Mouse (Mus musculus): Measurements from ENCODE around the gene Ifne. TPM values are rescaled to one million over a fixed set of nuclear protein-coding genes. Genes with fewer than 3 reads are reported as not detected.

Ifne gene
- polyA plus RNA-seq, 1 experiment from 2014 or later, result not detected

- no peaks in the 10 kb centered on the region for H3K9me3 ChIP-seq (ENCODE audit: control insufficient read depth, low read length)
- no peak overlapping the region for H3K27ac ChIP-seq (ENCODE audit: low read length)
- 78% methylated on average over 1 of the region's 1 CpGs for WGBS
- no peak overlapping the region for H3K4me3 ChIP-seq (ENCODE audit: low read length)
- H3K36me3 ChIP-seq (ENCODE audit: control insufficient read depth, insufficient read depth, low read length), result no peaks in the 10 kb centered on the region
- H3K4me1 ChIP-seq (replicated peaks; ENCODE audit: control insufficient read depth, insufficient read depth, low read length), result no peaks in the 10 kb centered on the region
- H3K4me2 ChIP-seq (ENCODE audit: low read depth, low read length), result no peak overlapping the region
- ATAC-seq (ENCODE audit: low read depth), result no peak
- H3K27me3 ChIP-seq (ENCODE audit: control insufficient read depth, insufficient read depth, low read depth, low read length), result no peaks in the 10 kb centered on the region
- H3K9ac ChIP-seq (ENCODE audit: low read length), result no peak overlapping the region
These were observed 34.0 kb upstream of the Ifne start for GRCm38 (mm10) chr4:88913984-88914383.

- Histone ChIP-seq H3K4me2 (ENCODE audit: low read depth, low read length) (no peak overlapping the region), H3K4me1 (replicated peaks; ENCODE audit: control insufficient read depth, insufficient read depth, low read length) (no peaks in the 10 kb centered on the region), H3K36me3 (ENCODE audit: control insufficient read depth, insufficient read depth, low read length) (no peaks in the 10 kb centered on the region), H3K4me3 (ENCODE audit: low read length) (no peak overlapping the region), H3K9ac (ENCODE audit: low read length) (no peak overlapping the region), H3K27me3 (ENCODE audit: control insufficient read depth, insufficient read depth, low read depth, low read length) (no peaks in the 10 kb centered on the region), H3K27ac (ENCODE audit: low read length) (no peak overlapping the region), H3K9me3 (ENCODE audit: control insufficient read depth, low read length) (no peaks in the 10 kb centered on the region)
- 74% methylated on average over 2 of the region's 2 CpGs for WGBS
- ATAC-seq (ENCODE audit: low read depth), result no peak
These were observed 32.9 kb upstream of the Ifne start for GRCm38 (mm10) chr4:88912882-88913281.

- Histone ChIP-seq H3K27me3 (ENCODE audit: control insufficient read depth, insufficient read depth, low read depth, low read length) (no peaks in the 10 kb centered on the region), H3K36me3 (ENCODE audit: control insufficient read depth, insufficient read depth, low read length) (no peaks in the 10 kb centered on the region), H3K4me2 (ENCODE audit: low read depth, low read length) (no peak overlapping the region), H3K9ac (ENCODE audit: low read length) (no peak overlapping the region), H3K4me1 (replicated peaks; ENCODE audit: control insufficient read depth, insufficient read depth, low read length) (no peaks in the 10 kb centered on the region), H3K27ac (ENCODE audit: low read length) (no peak overlapping the region), H3K4me3 (ENCODE audit: low read length) (no peak overlapping the region), H3K9me3 (ENCODE audit: control insufficient read depth, low read length) (no peaks in the 10 kb centered on the region)
- ATAC-seq (ENCODE audit: low read depth), result no peak
- WGBS, result 64% methylated on average over 9 of the region's 9 CpGs
These were observed 32.2 kb upstream of the Ifne start for GRCm38 (mm10) chr4:88912187-88912586.

- Histone ChIP-seq H3K9me3 (ENCODE audit: control insufficient read depth, low read length) (no peaks in the 10 kb centered on the region), H3K4me1 (replicated peaks; ENCODE audit: control insufficient read depth, insufficient read depth, low read length) (no peaks in the 10 kb centered on the region), H3K27ac (ENCODE audit: low read length) (no peak overlapping the region), H3K36me3 (ENCODE audit: control insufficient read depth, insufficient read depth, low read length) (no peaks in the 10 kb centered on the region), H3K27me3 (ENCODE audit: control insufficient read depth, insufficient read depth, low read depth, low read length) (no peaks in the 10 kb centered on the region), H3K9ac (ENCODE audit: low read length) (no peak overlapping the region), H3K4me3 (ENCODE audit: low read length) (no peak overlapping the region), H3K4me2 (ENCODE audit: low read depth, low read length) (no peak overlapping the region)
- WGBS, result 71% methylated on average over 10 of the region's 10 CpGs
- ATAC-seq (ENCODE audit: low read depth), result no peak
These were observed 29.9 kb upstream of the Ifne start for GRCm38 (mm10) chr4:88909600-88910534.

GRCm38 (mm10) chr4:88893201-88893754 lies 13.3 kb upstream of the Ifne start:
- H3K4me1 ChIP-seq (replicated peaks; ENCODE audit: control insufficient read depth, insufficient read depth, low read length), result no peaks in the 10 kb centered on the region
- H3K4me2 ChIP-seq (ENCODE audit: low read depth, low read length), result no peak overlapping the region
- no peaks in the 10 kb centered on the region for H3K36me3 ChIP-seq (ENCODE audit: control insufficient read depth, insufficient read depth, low read length)
- no peaks in the 10 kb centered on the region for H3K27me3 ChIP-seq (ENCODE audit: control insufficient read depth, insufficient read depth, low read depth, low read length)
- no peak overlapping the region for H3K9ac ChIP-seq (ENCODE audit: low read length)
- H3K9me3 ChIP-seq (ENCODE audit: control insufficient read depth, low read length), result no peaks in the 10 kb centered on the region
- no peak overlapping the region for H3K27ac ChIP-seq (ENCODE audit: low read length)
- no peak overlapping the region for H3K4me3 ChIP-seq (ENCODE audit: low read length)
- ATAC-seq (ENCODE audit: low read depth), result no peak

GRCm38 (mm10) chr4:88888236-88888635 lies 8.2 kb upstream of the Ifne start:
- Histone ChIP-seq H3K36me3 (ENCODE audit: control insufficient read depth, insufficient read depth, low read length) (no peaks in the 10 kb centered on the region), H3K27ac (ENCODE audit: low read length) (no peak overlapping the region), H3K4me1 (replicated peaks; ENCODE audit: control insufficient read depth, insufficient read depth, low read length) (no peaks in the 10 kb centered on the region), H3K27me3 (ENCODE audit: control insufficient read depth, insufficient read depth, low read depth, low read length) (no peaks in the 10 kb centered on the region), H3K9me3 (ENCODE audit: control insufficient read depth, low read length) (no peaks in the 10 kb centered on the region), H3K9ac (ENCODE audit: low read length) (no peak overlapping the region), H3K4me2 (ENCODE audit: low read depth, low read length) (no peak overlapping the region), H3K4me3 (ENCODE audit: low read length) (no peak overlapping the region)
- no peak for ATAC-seq (ENCODE audit: low read depth)

GRCm38 (mm10) chr4:88878772-88879171 lies 1.2 kb downstream of the Ifne start:
- Histone ChIP-seq H3K27me3 (ENCODE audit: control insufficient read depth, insufficient read depth, low read depth, low read length) (no peaks in the 10 kb centered on the region), H3K9ac (ENCODE audit: low read length) (no peak overlapping the region), H3K36me3 (ENCODE audit: control insufficient read depth, insufficient read depth, low read length) (no peaks in the 10 kb centered on the region), H3K9me3 (ENCODE audit: control insufficient read depth, low read length) (no peaks in the 10 kb centered on the region), H3K4me3 (ENCODE audit: low read length) (no peak overlapping the region), H3K27ac (ENCODE audit: low read length) (no peak overlapping the region), H3K4me2 (ENCODE audit: low read depth, low read length) (no peak overlapping the region), H3K4me1 (replicated peaks; ENCODE audit: control insufficient read depth, insufficient read depth, low read length) (no peaks in the 10 kb centered on the region)
- ATAC-seq (ENCODE audit: low read depth), result no peak
- WGBS, result 60% methylated on average over 4 of the region's 4 CpGs

- Histone ChIP-seq H3K4me2 (ENCODE audit: low read depth, low read length) (no peak overlapping the region), H3K27ac (ENCODE audit: low read length) (no peak overlapping the region), H3K4me3 (ENCODE audit: low read length) (no peak overlapping the region), H3K4me1 (replicated peaks; ENCODE audit: control insufficient read depth, insufficient read depth, low read length) (no peaks in the 10 kb centered on the region), H3K27me3 (ENCODE audit: control insufficient read depth, insufficient read depth, low read depth, low read length) (no peaks in the 10 kb centered on the region), H3K9ac (ENCODE audit: low read length) (no peak overlapping the region), H3K36me3 (ENCODE audit: control insufficient read depth, insufficient read depth, low read length) (no peaks in the 10 kb centered on the region), H3K9me3 (ENCODE audit: control insufficient read depth, low read length) (no peaks in the 10 kb centered on the region)
- no peak for ATAC-seq (ENCODE audit: low read depth)
- 37% methylated on average over 10 of the region's 10 CpGs for WGBS
These were observed 1.8 kb downstream of the Ifne start for GRCm38 (mm10) chr4:88878246-88878645.

GRCm38 (mm10) chr4:88876520-88876919 lies 3.5 kb downstream of the Ifne start:
- no peaks in the 10 kb centered on the region; the same call in 1 of the 2 replicates for H3K27me3 ChIP-seq (ENCODE audit: control insufficient read depth, insufficient read depth, low read depth, low read length)
- no peak overlapping the region for H3K4me3 ChIP-seq (ENCODE audit: low read length)
- H3K36me3 ChIP-seq (ENCODE audit: control insufficient read depth, insufficient read depth, low read length), result no peaks in the 10 kb centered on the region
- H3K27ac ChIP-seq (ENCODE audit: low read length), result no peak overlapping the region
- H3K4me1 ChIP-seq (replicated peaks; ENCODE audit: control insufficient read depth, insufficient read depth, low read length), result no peaks in the 10 kb centered on the region
- no peak overlapping the region for H3K9ac ChIP-seq (ENCODE audit: low read length)
- 80% methylated on average over 4 of the region's 4 CpGs for WGBS
- H3K4me2 ChIP-seq (ENCODE audit: low read depth, low read length), result no peak overlapping the region
- ATAC-seq (ENCODE audit: low read depth), result no peak
- H3K9me3 ChIP-seq (ENCODE audit: control insufficient read depth, low read length), result no peaks in the 10 kb centered on the region

Measured in lung, embryonic 16.5 days (tissue).